Mouse (Mus musculus): ENCODE results near the gene Klhl5.

- TF ChIP-seq ZC3H11A (IDR thresholded peaks at IDR 0.05; ENCODE audit: borderline replicate concordance, low read depth, low read length) (no peak), HCFC1 (IDR thresholded peaks at IDR 0.05; ENCODE audit: borderline replicate concordance, insufficient read depth, low read length) (no peak)
Observed at GRCm38 (mm10) chr5:65078081-65078480, 29.3 kb upstream of the Klhl5 start.

Data from ES-E14 (cell line).